10 mouse cellular contexts compared by ENCODE assay signal in the genomic region with DNA sequence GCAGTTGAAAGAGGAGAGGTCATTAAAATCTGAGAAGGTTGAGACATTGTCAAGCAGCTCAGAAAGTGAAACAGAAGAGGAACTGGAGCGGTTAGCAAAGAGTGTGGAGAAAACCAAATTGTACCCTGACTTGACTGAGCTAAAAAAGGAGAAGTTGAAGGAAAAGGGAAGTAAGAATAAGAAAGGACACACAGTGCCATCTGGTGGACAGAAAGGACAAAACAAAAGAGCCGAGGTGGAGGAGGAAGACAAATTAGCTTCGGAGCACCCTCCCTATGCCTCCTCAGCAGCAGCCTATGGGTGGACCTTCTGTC. TPM values are rescaled to one million over a fixed set of nuclear protein-coding genes. Genes with fewer than 3 reads are reported as not detected.
DNase-seq lines count a peak whose midpoint lies in the region; ATAC-seq and TF ChIP-seq lines count a peak whose summit lies in the region.
"Had no signal": no experiment of that assay in that cellular context is flagged by ENCODE, and none has a peak within 500 bp of the region (broad histone marks: within the 10 kb centered on the region; RNA-seq: fewer than 3 reads in every experiment).

No protein-coding gene starts in this region.

- intact Hi-C loops in left cerebral cortex, postnatal 4 days (cut with DNase I), result no loop called here

- H3K4me3 ChIP-seq in liver, adult 2 months (ENCODE audit: insufficient read depth, low read depth, low read length), result peak overlapping the region; percentile 15; the same call in 1 of the 2 replicates
- H3K4me3 ChIP-seq in liver, embryonic 11.5 days (ENCODE audit: low read depth, low read length), result no peak overlapping the region
- H3K4me3 ChIP-seq: heart, embryonic 13.5 days had no signal

- DNase-seq in cerebellum, adult 8-10 months, result peak; percentile 26
- DNase-seq in cerebellum, adult 11-12 months, result no peak
- DNase-seq in liver, adult 2 months (ENCODE audit: extremely low read depth, low read depth, low spot score), result peak; percentile 27
- no peak for DNase-seq in liver, embryonic 11.5 days (ENCODE audit: low spot score)
- peak; percentile 23 for DNase-seq in mesoderm, embryonic 11.5 days (ENCODE audit: low read depth, low spot score)
- no peak for DNase-seq in embryo, embryonic 11 days
- no peak for DNase-seq in left cerebral cortex, postnatal 4 days

- peak overlapping the region; percentile 17 for H3K27ac ChIP-seq in liver, adult 2 months (replicated peaks; ENCODE audit: insufficient read depth, low read depth, low read length)
- no peak overlapping the region for H3K27ac ChIP-seq in liver, embryonic 11.5 days (ENCODE audit: low read depth, low read length)
- H3K27ac ChIP-seq: heart, embryonic 13.5 days had no signal

- ATAC-seq in liver, embryonic 11.5 days (replicated peaks; ENCODE audit: low FRiP score), result no peak; the same call in 1 of the 2 replicates
- peak; percentile 86 for ATAC-seq in granulocyte monocyte progenitor cell, adult 5-6 weeks (replicated peaks; ENCODE audit: poor library complexity, severe bottlenecking)

- no peaks in the 10 kb centered on the region for H3K9me3 ChIP-seq in liver, embryonic 11.5 days (ENCODE audit: control insufficient read depth, low read length)

- no peaks in the 10 kb centered on the region for H3K4me1 ChIP-seq in liver, adult 2 months (ENCODE audit: control insufficient read depth, insufficient read depth, low read length)
- no peaks in the 10 kb centered on the region for H3K4me1 ChIP-seq in liver, embryonic 11.5 days (replicated peaks; ENCODE audit: control insufficient read depth, insufficient read depth, low read length)
- H3K4me1 ChIP-seq: heart, embryonic 13.5 days had no signal

- H3K36me3 ChIP-seq in liver, adult 2 months (ENCODE audit: control insufficient read depth, insufficient read depth, low read length), result no peaks in the 10 kb centered on the region
- H3K36me3 ChIP-seq in liver, embryonic 11.5 days (ENCODE audit: control insufficient read depth, insufficient read depth, low read length), result no peaks in the 10 kb centered on the region
- H3K36me3 ChIP-seq: heart, embryonic 13.5 days had no signal

- no peaks in the 10 kb centered on the region for H3K27me3 ChIP-seq in liver, adult 2 months (ENCODE audit: control insufficient read depth, insufficient read depth, low read length)
- no peaks in the 10 kb centered on the region for H3K27me3 ChIP-seq in liver, embryonic 11.5 days (replicated peaks; ENCODE audit: control insufficient read depth, insufficient read depth, low read length)
- H3K27me3 ChIP-seq: heart, embryonic 13.5 days had no signal

- no peak for TF ChIP-seq POLR2A in liver, adult 2 months (IDR thresholded peaks at IDR 0.05; ENCODE audit: extremely low read depth, insufficient read depth, low read length)

- H3K4me2 ChIP-seq in liver, embryonic 11.5 days, result no peak overlapping the region
- H3K4me2 ChIP-seq: heart, embryonic 13.5 days had no signal

- no peaks in the 10 kb centered on the region for H3K79me2 ChIP-seq in liver, adult 2 months (ENCODE audit: control insufficient read depth, insufficient read depth, low read length)

- H3K9ac ChIP-seq in liver, adult 2 months (ENCODE audit: low read depth, low read length), result no peak overlapping the region
- no peak overlapping the region for H3K9ac ChIP-seq in liver, embryonic 11.5 days (ENCODE audit: low read depth, low read length)
- H3K9ac ChIP-seq: heart, embryonic 13.5 days had no signal

- WGBS in liver, adult 2 months, result 81% methylated on average over 3 of the region's 3 CpGs
- WGBS in liver, embryonic 11.5 days, result 44% methylated on average over 3 of the region's 3 CpGs

- 0 out of 2 replicates have a peak, but pooled peaks have one; percentile 5 for TF ChIP-seq CTCF in liver, adult 2 months (IDR thresholded peaks at IDR 0.05; ENCODE audit: low read depth, low read length)

RNA-seq across cellular contexts. Expression of gene Cdkl4, which starts 13.0 kb away (rescaled TPM):
- 0.07 and 0.09 TPM in 2 replicates for total RNA-seq in liver, adult 2 months (2014; rRNA removed)
- polyA plus RNA-seq in liver, adult 2 months (2012; rRNA removed), result 0.06 and 0.13 TPM in 2 replicates
- polyA plus RNA-seq in liver, embryonic 11.5 days (2014; fragmentation: Nextera tagmentation; extraction: Ambion mirVana), result 0.53 and 0.56 TPM in 2 replicates
- total RNA-seq in granulocyte monocyte progenitor cell, adult 5-6 weeks (2014; fragmentation: Nextera tagmentation), result 1.1 TPM in 1 of 2 replicates, not detected in the other
- total RNA-seq in granulocyte monocyte progenitor cell, adult 5-6 weeks (2017), result 0.67 TPM in 1 of 2 replicates, not detected in the other
- total RNA-seq in left cerebral cortex, postnatal 4 days (2021), result 1 to 10 TPM; 5.8 to 6.1 TPM
- polyA plus RNA-seq: C2C12; heart, embryonic 13.5 days had no signal

Comparison
In these comparisons a context has a peak if more than half of its experiments do, and no peak if none do; other contexts are left out.
1. DNase-seq: peak in cerebellum, adult 8-10 months (single experiment), liver, adult 2 months (single experiment) and mesoderm, embryonic 11.5 days (single experiment); none in cerebellum, adult 11-12 months (single experiment), liver, embryonic 11.5 days (single experiment), embryo, embryonic 11 days (single experiment) and left cerebral cortex, postnatal 4 days (single experiment).